Mouse (Mus musculus) left cerebral cortex, postnatal 4 days (tissue): ENCODE measurements around the gene Adgrl3. TPM values are rescaled to one million over a fixed set of nuclear protein-coding genes. Genes with fewer than 3 reads are reported as not detected.

ENCODE experiments used
- DNase-seq: peaks from one replicate; pipeline ENCODE4 v3.0.0-alpha.2; 2022
- intact Hi-C: fragments of 180-260 bp; cut with DNase I; formaldehyde crosslinking; loops from one replicate; pipeline ENCODE4 v1.15.1; 2025
- total RNA-seq, 2 experiments: library from RNA; stranded (reverse); gene quantifications; 2 replicates each; pipeline ENCODE4 v1.2.3; 2021

Adgrl3 gene
- 100 to 1,000 TPM; 247 to 254 TPM for total RNA-seq

GRCm38 (mm10) chr5:81019590-81020254 lies at the start of gene Adgrl3:
Gene Adgrl3, plus strand, starts transcription at chr5:81020138.
- intact Hi-C loops: loop anchor here (5.0 to 10.0 kb wide), 4 partner anchors 145 to 1323 kb away; no protein-coding TSS in a partner anchor
- DNase-seq: peak; percentile 92

- intact Hi-C loops: no loop called here
- DNase-seq: no peak
These were observed 772 bp upstream of the Adgrl3 start for GRCm38 (mm10) chr5:81019166-81019565.

GRCm38 (mm10) chr5:81020281-81021005 lies 505 bp downstream of the Adgrl3 start:
- intact Hi-C loops: loop anchor here (5.0 to 10.0 kb wide), 4 partner anchors 144 to 1322 kb away; no protein-coding TSS in a partner anchor
- DNase-seq: peak; percentile 75

GRCm38 (mm10) chr5:81021006-81021320 lies 1.0 kb downstream of the Adgrl3 start:
- DNase-seq: no peak

GRCm38 (mm10) chr5:81021331-81021863 lies 1.5 kb downstream of the Adgrl3 start:
- intact Hi-C loops: loop anchor here (5.0 to 10.0 kb wide), 4 partner anchors 143 to 1321 kb away; no protein-coding TSS in a partner anchor
- DNase-seq: peak; percentile 70

More at GRCm38 (mm10) chr5:81021006-81021320, 1.0 kb downstream of the Adgrl3 start:
- intact Hi-C loops: loop anchor here (5.0 to 10.0 kb wide), 4 partner anchors 144 to 1321 kb away; no protein-coding TSS in a partner anchor

- peak; percentile 37 for DNase-seq
- intact Hi-C loops: loop anchor here (5.0 to 10.0 kb wide), 4 partner anchors 143 to 1320 kb away; no protein-coding TSS in a partner anchor
These were observed 1.9 kb downstream of the Adgrl3 start for GRCm38 (mm10) chr5:81021864-81022305.

GRCm38 (mm10) chr5:81022306-81023071 lies 2.6 kb downstream of the Adgrl3 start:
- peak; percentile 22 for DNase-seq
- intact Hi-C loops: loop anchor here (5.0 to 10.0 kb wide), 4 partner anchors 142 to 1320 kb away; no protein-coding TSS in a partner anchor

GRCm38 (mm10) chr5:81023923-81024715 lies 4.2 kb downstream of the Adgrl3 start:
- peak; percentile 2 for DNase-seq
- intact Hi-C loops: loop anchor here (5.0 to 10.0 kb wide), 4 partner anchors 141 to 1318 kb away; no protein-coding TSS in a partner anchor

- intact Hi-C loops: loop anchor here (10.0 kb wide), 3 partner anchors 136 to 496 kb away; no protein-coding TSS in a partner anchor
- peak; percentile 10 for DNase-seq
These were observed 8.9 kb downstream of the Adgrl3 start for GRCm38 (mm10) chr5:81028875-81029274.

GRCm38 (mm10) chr5:81037091-81037490 lies 17.2 kb downstream of the Adgrl3 start:
- DNase-seq: no peak
- intact Hi-C loops: no loop called here

- intact Hi-C loops: no loop called here
- DNase-seq: no peak
These were observed 23.9 kb downstream of the Adgrl3 start for GRCm38 (mm10) chr5:81043875-81044274.

- intact Hi-C loops: no loop called here
- DNase-seq: no peak
These were observed 26.2 kb downstream of the Adgrl3 start for GRCm38 (mm10) chr5:81046128-81046527.

GRCm38 (mm10) chr5:81054628-81055027 lies 34.7 kb downstream of the Adgrl3 start:
- DNase-seq: no peak
- intact Hi-C loops: no loop called here

GRCm38 (mm10) chr5:81055253-81055652 lies 35.3 kb downstream of the Adgrl3 start:
- intact Hi-C loops: no loop called here
- DNase-seq: no peak

GRCm38 (mm10) chr5:81058122-81058521 lies 38.2 kb downstream of the Adgrl3 start:
- no peak for DNase-seq
- intact Hi-C loops: no loop called here

- DNase-seq: no peak
- intact Hi-C loops: no loop called here
These were observed 41.0 kb downstream of the Adgrl3 start for GRCm38 (mm10) chr5:81060950-81061349.

GRCm38 (mm10) chr5:81061386-81061785 lies 41.4 kb downstream of the Adgrl3 start:
- intact Hi-C loops: no loop called here
- DNase-seq: no peak

- no peak for DNase-seq
- intact Hi-C loops: no loop called here
These were observed 44.1 kb downstream of the Adgrl3 start for GRCm38 (mm10) chr5:81064026-81064425.

- DNase-seq: no peak
- intact Hi-C loops: no loop called here
These were observed 48.2 kb downstream of the Adgrl3 start for GRCm38 (mm10) chr5:81068173-81068572.

GRCm38 (mm10) chr5:81068839-81069238 lies 48.9 kb downstream of the Adgrl3 start:
- intact Hi-C loops: no loop called here
- DNase-seq: no peak
